Comparison of ENCODE assay signal across 12 mouse cellular contexts in the genomic region with DNA sequence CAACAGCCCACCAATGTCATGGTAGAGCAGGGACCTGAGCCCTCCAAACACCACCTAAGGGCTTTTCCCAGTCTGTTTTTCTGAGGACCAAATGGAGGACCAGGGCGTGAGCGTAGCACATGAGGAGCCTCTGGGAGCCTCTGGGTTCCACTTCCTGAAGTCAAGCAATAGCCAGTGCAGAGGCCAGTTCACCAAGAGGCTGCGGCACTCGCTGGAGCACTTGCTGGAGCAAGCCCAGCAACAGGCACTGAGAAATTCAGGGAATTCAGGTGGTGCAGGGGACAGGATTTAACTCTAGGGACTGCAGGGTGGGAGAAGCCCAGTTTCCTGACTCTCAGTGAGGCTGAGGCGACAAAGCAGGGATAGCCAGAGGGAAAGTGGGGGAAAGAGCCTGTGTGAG. TPM values are rescaled to one million over a fixed set of nuclear protein-coding genes. Genes with fewer than 3 reads are reported as not detected.
A peak's percentile ranks its signal among the peaks of the same experiment; 100 is the strongest.
DNase-seq lines count a peak whose midpoint lies in the region; ATAC-seq and TF ChIP-seq lines count a peak whose summit lies in the region.
"Had no signal": no experiment of that assay in that cellular context is flagged by ENCODE, and none has a peak within 500 bp of the region (broad histone marks: within the 10 kb centered on the region; RNA-seq: fewer than 3 reads in every experiment).

No protein-coding gene starts in this region.

- no peak for ATAC-seq in lung, embryonic 14.5 days (ENCODE audit: insufficient read depth)
- ATAC-seq in heart, postnatal 0 days (ENCODE audit: insufficient read depth, low read depth), result 0 out of 2 replicates have a peak, but pooled peaks have one; percentile 1
- no peak for ATAC-seq in limb, embryonic 15.5 days (ENCODE audit: insufficient number of reproducible peaks, low FRiP score, low TSS enrichment, low read depth)
- ATAC-seq: inflammation-experienced regulatory T-cells, adult 6 months; midbrain, embryonic 15.5 days; Patski had no signal

- no peak for TF ChIP-seq CTCF in lung, embryonic 14.5 days (IDR thresholded peaks at IDR 0.05; ENCODE audit: low read depth)
- TF ChIP-seq CTCF in heart, postnatal 0 days (IDR thresholded peaks at IDR 0.05; ENCODE audit: low read depth), result no peak

- H3K4me3 ChIP-seq in lung, embryonic 14.5 days (ENCODE audit: low read depth, low read length), result no peak overlapping the region
- no peak overlapping the region for H3K4me3 ChIP-seq in heart, postnatal 0 days (ENCODE audit: low read depth, low read length)
- H3K4me3 ChIP-seq in limb, embryonic 15.5 days, result no peak overlapping the region
- H3K4me3 ChIP-seq: midbrain, embryonic 15.5 days had no signal

- peaks cover 31% of the 10 kb centered on the region for H3K36me3 ChIP-seq in lung, embryonic 14.5 days (ENCODE audit: insufficient read depth)
- peaks cover 20% of the 10 kb centered on the region for H3K36me3 ChIP-seq in heart, postnatal 0 days (replicated peaks; ENCODE audit: control insufficient read depth, insufficient read depth, low read length)
- peaks cover 32% of the 10 kb centered on the region for H3K36me3 ChIP-seq in limb, embryonic 15.5 days

- H3K27ac ChIP-seq in lung, embryonic 14.5 days (ENCODE audit: low read depth), result peak overlapping the region; percentile 81
- H3K27ac ChIP-seq in heart, postnatal 0 days (ENCODE audit: low read depth), result peak overlapping the region; percentile 94
- peak overlapping the region; percentile 85 for H3K27ac ChIP-seq in limb, embryonic 15.5 days
- H3K27ac ChIP-seq: liver, embryonic 14.5 days had no signal

- H3K27me3 ChIP-seq in lung, embryonic 14.5 days (ENCODE audit: insufficient read depth, low read length), result no peaks in the 10 kb centered on the region
- no peaks in the 10 kb centered on the region for H3K27me3 ChIP-seq in heart, postnatal 0 days (ENCODE audit: control insufficient read depth, insufficient read depth, low read length)
- H3K27me3 ChIP-seq in limb, embryonic 15.5 days, result no peaks in the 10 kb centered on the region
- H3K27me3 ChIP-seq: midbrain, embryonic 15.5 days; Patski had no signal

- H3K4me2 ChIP-seq in lung, embryonic 14.5 days, result no peak overlapping the region
- no peak overlapping the region; the same call in 1 of the 2 replicates for H3K4me2 ChIP-seq in heart, postnatal 0 days (ENCODE audit: low read depth, low read length)
- H3K4me2 ChIP-seq in limb, embryonic 15.5 days, result no peak overlapping the region
- H3K4me2 ChIP-seq: midbrain, embryonic 15.5 days had no signal

- 60% methylated on average over 5 of the region's 5 CpGs for WGBS in lung, embryonic 14.5 days
- whole genome bisulfite sequencing in heart, postnatal 0 days, result 39% methylated on average over 5 of the region's 5 CpGs
- WGBS in limb, embryonic 15.5 days, result 42% methylated on average over 5 of the region's 5 CpGs

- H3K9me3 ChIP-seq in lung, embryonic 14.5 days (ENCODE audit: low read depth, low read length), result no peaks in the 10 kb centered on the region
- no peaks in the 10 kb centered on the region for H3K9me3 ChIP-seq in heart, postnatal 0 days (replicated peaks; ENCODE audit: control insufficient read depth, low read length)
- H3K9me3 ChIP-seq in limb, embryonic 15.5 days, result no peaks in the 10 kb centered on the region
- H3K9me3 ChIP-seq: midbrain, embryonic 15.5 days had no signal

- no peak overlapping the region for H3K9ac ChIP-seq in lung, embryonic 14.5 days
- no peak overlapping the region; the same call in 1 of the 2 replicates for H3K9ac ChIP-seq in heart, postnatal 0 days (replicated peaks; ENCODE audit: low read depth, low read length)
- no peak overlapping the region for H3K9ac ChIP-seq in limb, embryonic 15.5 days
- H3K9ac ChIP-seq: liver, embryonic 14.5 days; midbrain, embryonic 15.5 days had no signal

- peaks cover 28% of the 10 kb centered on the region for H3K4me1 ChIP-seq in lung, embryonic 14.5 days (ENCODE audit: insufficient read depth)
- H3K4me1 ChIP-seq in heart, postnatal 0 days (ENCODE audit: control insufficient read depth, insufficient read depth), result peaks cover 55% of the 10 kb centered on the region
- peaks cover 49% of the 10 kb centered on the region for H3K4me1 ChIP-seq in limb, embryonic 15.5 days
- H3K4me1 ChIP-seq: midbrain, embryonic 15.5 days had no signal

- peak; percentile 92 for DNase-seq in heart, adult 11 months
- no peak for DNase-seq in heart, adult 9 months (ENCODE audit: low spot score in 2 of 2)
- DNase-seq in lung, embryonic 14.5 days, result no peak
- DNase-seq in lung, adult 18-20 months, result no peak
- no peak for DNase-seq in heart, postnatal 0 days (ENCODE audit: low spot score)
- no peak for DNase-seq in urinary bladder, postnatal 4 days (ENCODE audit: low spot score in 2 of 2)
- no peak for DNase-seq in thymus, postnatal 4 days

- TF ChIP-seq EP300 in heart, postnatal 0 days (IDR thresholded peaks at IDR 0.05; ENCODE audit: low read depth), result no peak

RNA-seq across cellular contexts. Expression of gene Micall1, which starts 10.5 kb away (rescaled TPM):
- 7.5 and 9.0 TPM in 2 replicates for polyA plus RNA-seq in lung, embryonic 14.5 days (2014; fragmentation: Nextera tagmentation; extraction: Ambion mirVana)
- total RNA-seq in heart, postnatal 0 days (2014; rRNA removed; ENCODE audit: low replicate concordance), result 45.9 and 52.9 TPM in 2 replicates
- 13.2 and 19.0 TPM in 2 replicates for polyA plus RNA-seq in heart, postnatal 0 days (2015; fragmentation: Nextera tagmentation; extraction: Ambion mirVana)
- polyA plus RNA-seq in limb, embryonic 15.5 days (2015; fragmentation: Nextera tagmentation; extraction: Ambion mirVana), result 15.1 and 16.3 TPM in 2 replicates

RNA-seq across cellular contexts. Expression of gene Eif3l, which starts 23.2 kb away (rescaled TPM):
- polyA plus RNA-seq in lung, embryonic 14.5 days (2014; fragmentation: Nextera tagmentation; extraction: Ambion mirVana), result 243 and 249 TPM in 2 replicates
- total RNA-seq in heart, postnatal 0 days (2014; rRNA removed; ENCODE audit: low replicate concordance), result 183 and 210 TPM in 2 replicates
- 114 and 123 TPM in 2 replicates for polyA plus RNA-seq in heart, postnatal 0 days (2015; fragmentation: Nextera tagmentation; extraction: Ambion mirVana)
- 203 and 206 TPM in 2 replicates for polyA plus RNA-seq in limb, embryonic 15.5 days (2015; fragmentation: Nextera tagmentation; extraction: Ambion mirVana)

RNA-seq across cellular contexts. Expression of gene Ankrd54, which starts 35.5 kb away (rescaled TPM):
- polyA plus RNA-seq in lung, embryonic 14.5 days (2014; fragmentation: Nextera tagmentation; extraction: Ambion mirVana), result 54.4 and 55.4 TPM in 2 replicates
- total RNA-seq in heart, postnatal 0 days (2014; rRNA removed; ENCODE audit: low replicate concordance), result 20.9 and 27.1 TPM in 2 replicates
- polyA plus RNA-seq in heart, postnatal 0 days (2015; fragmentation: Nextera tagmentation; extraction: Ambion mirVana), result 14.1 and 15.6 TPM in 2 replicates
- 43.9 and 46.6 TPM in 2 replicates for polyA plus RNA-seq in limb, embryonic 15.5 days (2015; fragmentation: Nextera tagmentation; extraction: Ambion mirVana)

RNA-seq across cellular contexts. Expression of gene Polr2f, which starts 42.6 kb away (rescaled TPM):
- polyA plus RNA-seq in lung, embryonic 14.5 days (2014; fragmentation: Nextera tagmentation; extraction: Ambion mirVana), result 315 and 325 TPM in 2 replicates
- 50.2 and 84.8 TPM in 2 replicates for total RNA-seq in heart, postnatal 0 days (2014; rRNA removed; ENCODE audit: low replicate concordance)
- polyA plus RNA-seq in heart, postnatal 0 days (2015; fragmentation: Nextera tagmentation; extraction: Ambion mirVana), result 271 and 286 TPM in 2 replicates
- 295 and 310 TPM in 2 replicates for polyA plus RNA-seq in limb, embryonic 15.5 days (2015; fragmentation: Nextera tagmentation; extraction: Ambion mirVana)

RNA-seq across cellular contexts. Expression of gene 1700088E04Rik, which starts 42.8 kb away (rescaled TPM):
- polyA plus RNA-seq in lung, embryonic 14.5 days (2014; fragmentation: Nextera tagmentation; extraction: Ambion mirVana), result 6.0 and 7.1 TPM in 2 replicates
- 2.2 TPM in 1 of 2 replicates, not detected in the other for total RNA-seq in heart, postnatal 0 days (2014; rRNA removed; ENCODE audit: low replicate concordance)
- polyA plus RNA-seq in heart, postnatal 0 days (2015; fragmentation: Nextera tagmentation; extraction: Ambion mirVana), result 8.8 and 10.7 TPM in 2 replicates
- 6.3 and 8.5 TPM in 2 replicates for polyA plus RNA-seq in limb, embryonic 15.5 days (2015; fragmentation: Nextera tagmentation; extraction: Ambion mirVana)
